Mouse (Mus musculus) urinary bladder, postnatal 14 days (tissue): ENCODE measurements at regions not wholly inside any gene's neighbourhood (a gene's known extent, or its start where the extent isn't known, plus 50 kb on each side); places are given as distances from the start of the nearest gene placed in this dataset.
A peak's percentile ranks its signal among the peaks of the same experiment; 100 is the strongest.

Experiments
- DNase-seq: peaks from one replicate; pipeline ENCODE4 v3.0.0; 2021; ENCODE audit warnings: low spot score

GRCm38 (mm10) chr2:57772315-57772714, 225.4 kb upstream of the Galnt5 start:
- no peak for DNase-seq

GRCm38 (mm10) chr2:57776154-57776553, 221.5 kb upstream of the Galnt5 start:
- DNase-seq = no peak

- DNase-seq = no peak
These were observed 216.8 kb upstream of the Galnt5 start for GRCm38 (mm10) chr2:57780836-57781235.

GRCm38 (mm10) chr2:57793519-57794296, 204.0 kb upstream of the Galnt5 start:
- no peak for DNase-seq

GRCm38 (mm10) chr2:57799279-57799678, 198.4 kb upstream of the Galnt5 start:
- no peak for DNase-seq

GRCm38 (mm10) chr2:57807911-57808310, 189.8 kb upstream of the Galnt5 start:
- DNase-seq = no peak

GRCm38 (mm10) chr2:57812996-57813395, 184.7 kb upstream of the Galnt5 start:
- no peak for DNase-seq

GRCm38 (mm10) chr2:57820343-57820742, 177.3 kb upstream of the Galnt5 start:
- DNase-seq = no peak

GRCm38 (mm10) chr2:57820923-57821322, 176.8 kb upstream of the Galnt5 start:
- DNase-seq = no peak

- no peak for DNase-seq
These were observed 169.4 kb upstream of the Galnt5 start for GRCm38 (mm10) chr2:57828284-57828683.

- peak; percentile 64 for DNase-seq
These were observed 164.9 kb upstream of the Galnt5 start for GRCm38 (mm10) chr2:57832565-57833355.

- no peak for DNase-seq
These were observed 152.5 kb upstream of the Galnt5 start for GRCm38 (mm10) chr2:57845135-57845534.

GRCm38 (mm10) chr2:57847707-57848106, 150.0 kb upstream of the Galnt5 start:
- DNase-seq = no peak

GRCm38 (mm10) chr2:57849338-57850057, 148.2 kb upstream of the Galnt5 start:
- DNase-seq = no peak

- no peak for DNase-seq
These were observed 147.7 kb upstream of the Galnt5 start for GRCm38 (mm10) chr2:57850058-57850400.

GRCm38 (mm10) chr2:57856524-57857107, 141.1 kb upstream of the Galnt5 start:
- DNase-seq = no peak

GRCm38 (mm10) chr2:57865289-57865688, 132.4 kb upstream of the Galnt5 start:
- no peak for DNase-seq

- no peak for DNase-seq
These were observed 129.6 kb upstream of the Galnt5 start for GRCm38 (mm10) chr2:57868046-57868445.

- no peak for DNase-seq
These were observed 97.5 kb upstream of the Galnt5 start for GRCm38 (mm10) chr2:57900168-57900567.

- no peak for DNase-seq
These were observed 97.0 kb upstream of the Galnt5 start for GRCm38 (mm10) chr2:57900580-57901247.

- no peak for DNase-seq
These were observed 92.5 kb upstream of the Galnt5 start for GRCm38 (mm10) chr2:57905184-57905583.

GRCm38 (mm10) chr2:57906939-57907338, 90.7 kb upstream of the Galnt5 start:
- DNase-seq = no peak
